Mouse (Mus musculus) frontal cortex, adult 2 months (tissue): ENCODE data around the gene Stim2. TPM values are rescaled to one million over a fixed set of nuclear protein-coding genes. Genes with fewer than 3 reads are reported as not detected.

Experiments used
- DNase-seq, 2 experiments: peaks; one replicate each; pipeline ENCODE4 v3.0.0; 2022; ENCODE audit warnings: low spot score in 1 of 2; ENCODE audit errors: extremely low spot score in 1 of 2
- polyA plus RNA-seq: library from polyadenylated mRNA; depleted of rRNA; stranded (reverse); fragments of >200 nt; gene quantifications from 2 replicates; pipeline ENCODE4 v1.2.3, GENCODE M21; 2012

Gene Stim2
- polyA plus RNA-seq, 1 experiment, result 28.3 TPM

- no peak for DNase-seq
Observed at GRCm38 (mm10) chr5:54045523-54045922, 47.2 kb downstream of the Stim2 start.

GRCm38 (mm10) chr5:54046432-54046831 is 48.1 kb downstream of the Stim2 start:
- DNase-seq, result peak in 1 of 2 experiments; percentile 20

- no peak for DNase-seq
Observed at GRCm38 (mm10) chr5:54049145-54049733, 50.9 kb downstream of the Stim2 start.

- DNase-seq, result no peak
Observed at GRCm38 (mm10) chr5:54049940-54050339, 51.6 kb downstream of the Stim2 start.

GRCm38 (mm10) chr5:54051056-54051455 is 52.8 kb downstream of the Stim2 start:
- no peak for DNase-seq

- DNase-seq, result no peak
Observed at GRCm38 (mm10) chr5:54052205-54052604, 53.9 kb downstream of the Stim2 start.

- DNase-seq, result peak in 1 of 2 experiments; percentile 26
Observed at GRCm38 (mm10) chr5:54053673-54054366, 55.5 kb downstream of the Stim2 start.

- no peak for DNase-seq
Observed at GRCm38 (mm10) chr5:54056266-54056665, 58.0 kb downstream of the Stim2 start.

- no peak for DNase-seq
Observed at GRCm38 (mm10) chr5:54059998-54060397, 61.7 kb downstream of the Stim2 start.

GRCm38 (mm10) chr5:54062079-54062478 is 63.8 kb downstream of the Stim2 start:
- peak; percentile 33 to 47 for DNase-seq

- no peak for DNase-seq
Observed at GRCm38 (mm10) chr5:54067591-54067990, 69.3 kb downstream of the Stim2 start.

- DNase-seq, result no peak
Observed at GRCm38 (mm10) chr5:54070549-54070948, 72.2 kb downstream of the Stim2 start.

GRCm38 (mm10) chr5:54071288-54071687 is 73.0 kb downstream of the Stim2 start:
- DNase-seq, result no peak

GRCm38 (mm10) chr5:54071705-54072104 is 73.4 kb downstream of the Stim2 start:
- no peak for DNase-seq

- DNase-seq, result peak in 1 of 2 experiments; percentile 45
Observed at GRCm38 (mm10) chr5:54073291-54073690, 75.0 kb downstream of the Stim2 start.

- DNase-seq, result no peak
Observed at GRCm38 (mm10) chr5:54079997-54080396, 81.7 kb downstream of the Stim2 start.

GRCm38 (mm10) chr5:54087912-54088311 is 89.6 kb downstream of the Stim2 start:
- DNase-seq, result no peak

- DNase-seq, result peak; percentile 22 to 55
Observed at GRCm38 (mm10) chr5:54098219-54098618, 99.9 kb downstream of the Stim2 start.

- DNase-seq, result peak; percentile 67 to 84
Observed at GRCm38 (mm10) chr5:54100916-54101315, 102.6 kb downstream of the Stim2 start.

- DNase-seq, result peak in 1 of 2 experiments; percentile 32
Observed at GRCm38 (mm10) chr5:54101318-54101717, 103.0 kb downstream of the Stim2 start.

- DNase-seq, result no peak
Observed at GRCm38 (mm10) chr5:54101960-54102359, 103.7 kb downstream of the Stim2 start.

- no peak for DNase-seq
Observed at GRCm38 (mm10) chr5:54106669-54107068, 108.4 kb downstream of the Stim2 start.
